ENCODE assay signal across 8 mouse cellular contexts in the genomic region with DNA sequence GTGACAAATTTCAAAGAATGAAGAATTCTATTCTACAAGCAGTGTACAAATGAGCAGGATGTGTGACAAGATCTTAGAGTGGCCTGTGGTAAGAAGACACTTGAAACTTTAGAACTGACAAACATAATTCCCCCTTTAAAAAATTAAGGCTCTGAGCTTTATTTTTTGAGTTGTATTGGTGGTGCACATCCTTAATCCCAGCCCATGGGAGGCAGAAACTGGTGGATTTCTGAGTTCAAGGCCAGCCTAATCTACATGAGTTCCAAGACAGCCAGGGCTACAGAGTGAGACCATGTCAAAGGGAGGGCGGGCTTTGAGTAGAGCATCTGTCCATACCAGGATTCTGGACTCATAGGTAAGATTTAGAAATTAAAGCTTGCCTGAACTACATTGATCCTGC. TPM values are rescaled to one million over a fixed set of nuclear protein-coding genes. Genes with fewer than 3 reads are reported as not detected.
A peak's percentile ranks its signal among the peaks of the same experiment; 100 is the strongest.
DNase-seq lines count a peak whose midpoint lies in the region; ATAC-seq lines count a peak whose summit lies in the region.

No protein-coding gene starts in this region.

- no peaks in the 10 kb centered on the region; the same call in 1 of the 2 replicates for H3K36me3 ChIP-seq in heart, embryonic 10.5 days
- H3K36me3 ChIP-seq in hindbrain, embryonic 10.5 days, result 0 out of 2 replicates have a peak, but pooled peaks cover 14% of the 10 kb centered on the region
- peaks cover 22% of the 10 kb centered on the region for H3K36me3 ChIP-seq in midbrain, embryonic 10.5 days

- H3K4me1 ChIP-seq in heart, embryonic 10.5 days, result peaks cover 11% of the 10 kb centered on the region
- H3K4me1 ChIP-seq in hindbrain, embryonic 10.5 days (replicated peaks), result peaks cover 29% of the 10 kb centered on the region
- peaks cover 28% of the 10 kb centered on the region for H3K4me1 ChIP-seq in midbrain, embryonic 10.5 days

- WGBS in heart, embryonic 10.5 days, result 91% methylated on average over 1 of the region's 1 CpGs
- 84% methylated on average over 1 of the region's 1 CpGs for WGBS in hindbrain, embryonic 10.5 days
- WGBS in midbrain, embryonic 10.5 days, result 87% methylated on average over 1 of the region's 1 CpGs

- no peaks in the 10 kb centered on the region for H3K9me3 ChIP-seq in heart, embryonic 10.5 days
- H3K9me3 ChIP-seq in hindbrain, embryonic 10.5 days, result no peaks in the 10 kb centered on the region
- H3K9me3 ChIP-seq in midbrain, embryonic 10.5 days (replicated peaks), result no peaks in the 10 kb centered on the region

- no peaks in the 10 kb centered on the region for H3K27me3 ChIP-seq in heart, embryonic 10.5 days (ENCODE audit: insufficient read depth, poor library complexity, severe bottlenecking)
- no peaks in the 10 kb centered on the region for H3K27me3 ChIP-seq in hindbrain, embryonic 10.5 days (ENCODE audit: insufficient read depth, poor library complexity, severe bottlenecking)
- H3K27me3 ChIP-seq in midbrain, embryonic 10.5 days (ENCODE audit: low read depth, poor library complexity, severe bottlenecking), result no peaks in the 10 kb centered on the region

- H3K4me3 ChIP-seq in heart, embryonic 10.5 days, result peak overlapping the region; percentile 96; the same call in 1 of the 2 replicates
- H3K4me3 ChIP-seq in hindbrain, embryonic 10.5 days, result peak overlapping the region; percentile 83
- peak overlapping the region; percentile 85 for H3K4me3 ChIP-seq in midbrain, embryonic 10.5 days

- H3K27ac ChIP-seq in heart, embryonic 10.5 days, result no peak overlapping the region
- H3K27ac ChIP-seq in hindbrain, embryonic 10.5 days, result no peak overlapping the region
- no peak overlapping the region for H3K27ac ChIP-seq in midbrain, embryonic 10.5 days (replicated peaks)

- intact Hi-C loops in heart, postnatal 36 days (cut with DNase I), result loop anchor here (2.0 kb wide), 1 partner anchor 44 kb away; no protein-coding TSS in a partner anchor

- DNase-seq in heart, embryonic 10.5 days (ENCODE audit: low spot score), result no peak
- no peak for DNase-seq in heart, postnatal 36 days
- DNase-seq in hindbrain, embryonic 10.5 days (ENCODE audit: low spot score), result no peak
- DNase-seq in midbrain, embryonic 10.5 days (ENCODE audit: low spot score), result no peak
- no peak for DNase-seq in right cerebral cortex, postnatal 10 days (ENCODE audit: low spot score in 2 of 2)
- no peak for DNase-seq in kidney, postnatal 25 days
- DNase-seq in spleen, postnatal 10 days (ENCODE audit: low spot score in 2 of 2), result no peak

- ATAC-seq in CD4-positive, CD25-positive, alpha-beta regulatory T cell, adult 4 months, result peak; percentile 30

RNA-seq across cellular contexts. Expression of gene Adipor2, which starts 30.7 kb away (rescaled TPM):
- 27.2 and 27.4 TPM in 2 replicates for polyA plus RNA-seq in heart, embryonic 10.5 days (2016; fragmentation: Nextera tagmentation; extraction: Ambion mirVana)
- 10 to 100 TPM; 61.9 to 65.0 TPM for total RNA-seq in heart, postnatal 36 days (2021)
- polyA plus RNA-seq in CD4-positive, CD25-positive, alpha-beta regulatory T cell, adult 4 months (2017; shearing (Covaris generic)), result 10 to 100 TPM in 1 of 2 experiments, 1 to 10 TPM in 1; 7.7 to 10.3 TPM
- polyA plus RNA-seq in hindbrain, embryonic 10.5 days (2016; fragmentation: Nextera tagmentation; extraction: Ambion mirVana), result 28.2 and 36.7 TPM in 2 replicates
- 36.9 and 37.1 TPM in 2 replicates for polyA plus RNA-seq in midbrain, embryonic 10.5 days (2016; fragmentation: Nextera tagmentation; extraction: Ambion mirVana)

RNA-seq across cellular contexts. Expression of gene Lrtm2, which starts 56.3 kb away (rescaled TPM):
- 0.11 TPM in 1 of 2 replicates, not detected in the other for polyA plus RNA-seq in heart, embryonic 10.5 days (2016; fragmentation: Nextera tagmentation; extraction: Ambion mirVana)
- under 1 TPM; 0.08 to 0.25 TPM for total RNA-seq in heart, postnatal 36 days (2021)
- under 1 TPM in 1 of 2 experiments, not detected in 1; 0.66 TPM for polyA plus RNA-seq in CD4-positive, CD25-positive, alpha-beta regulatory T cell, adult 4 months (2017; shearing (Covaris generic))
- polyA plus RNA-seq in hindbrain, embryonic 10.5 days (2016; fragmentation: Nextera tagmentation; extraction: Ambion mirVana), result 0.12 and 0.16 TPM in 2 replicates
- 0.25 and 0.26 TPM in 2 replicates for polyA plus RNA-seq in midbrain, embryonic 10.5 days (2016; fragmentation: Nextera tagmentation; extraction: Ambion mirVana)
